Mouse (Mus musculus): Measurements from ENCODE around the gene Ptgis.

DNA sequence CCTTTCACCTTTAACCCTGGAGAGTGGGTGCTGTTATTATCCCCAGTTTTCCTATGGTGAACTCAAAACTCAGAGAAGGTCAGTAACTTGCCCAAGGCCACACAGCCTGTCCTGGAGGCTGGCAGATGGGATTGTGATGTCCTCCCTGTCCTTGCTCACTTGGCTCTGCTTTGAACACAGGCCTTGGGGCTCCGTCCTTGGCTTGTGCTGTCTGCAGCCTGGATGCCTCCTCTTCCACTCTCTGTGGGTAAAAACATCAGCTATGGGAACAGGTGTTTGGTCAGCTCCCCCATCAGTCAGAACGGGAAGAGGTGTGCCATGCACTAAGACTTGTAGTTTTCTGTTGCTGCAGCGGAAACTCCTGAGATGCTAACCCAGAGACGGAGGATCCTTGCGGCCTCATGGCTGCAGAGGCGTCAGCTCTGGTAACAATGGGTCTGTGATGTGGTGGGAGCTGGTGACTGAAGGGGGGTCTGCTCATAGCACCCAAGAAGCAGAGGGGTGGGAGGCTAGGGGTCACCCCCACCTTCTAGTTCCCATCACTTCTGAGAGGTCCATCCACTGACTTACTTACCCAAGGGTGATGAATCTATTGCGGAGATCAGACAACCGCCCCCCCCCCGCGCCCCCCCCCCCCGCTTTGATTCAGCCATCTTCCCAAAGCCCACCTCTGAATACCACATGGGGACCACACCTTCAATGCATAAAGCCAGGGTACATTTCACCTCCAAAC lies 9.8 kb upstream of the Ptgis start:
- TF ChIP-seq CTCF (conservative IDR thresholded peaks at IDR 0.05; ENCODE audit: low read length) (no peak), NANOG (IDR thresholded peaks at IDR 0.05; ENCODE audit: borderline replicate concordance, low read length) (no peak), POU5F1 (IDR thresholded peaks at IDR 0.05; ENCODE audit: borderline replicate concordance, low read length) (no peak)
